Mouse (Mus musculus) kidney, adult 2 months (tissue): ENCODE measurements at regions not wholly inside any gene's neighbourhood (a gene's known extent, or its start where the extent isn't known, plus 50 kb on each side); places are given as distances from the start of the nearest gene placed in this dataset.

ENCODE experiments used
- CTCF ChIP-seq: fragments of 200-500 bp; conservative IDR thresholded peaks from 2 replicates; pipeline ENCODE4 v1.5.1; 2011; ENCODE audit warnings: low read depth, mild to moderate bottlenecking, control low read depth, low read length, moderate library complexity, mixed read lengths; ENCODE audit not compliant: insufficient read depth, insufficient read length
- POLR2A ChIP-seq: fragments of 200-500 bp; IDR thresholded peaks from one replicate; pipeline ENCODE4 v1.6.1; 2011; ENCODE audit warnings: low read depth, low read length, control low read depth

- TF ChIP-seq CTCF (no peak), POLR2A (no peak)
These were observed 103.3 kb upstream of the Klf6 start for GRCm38 (mm10) chr13:5757963-5758362.
